Mouse (Mus musculus): ENCODE measurements around the gene Gart.

DNA sequence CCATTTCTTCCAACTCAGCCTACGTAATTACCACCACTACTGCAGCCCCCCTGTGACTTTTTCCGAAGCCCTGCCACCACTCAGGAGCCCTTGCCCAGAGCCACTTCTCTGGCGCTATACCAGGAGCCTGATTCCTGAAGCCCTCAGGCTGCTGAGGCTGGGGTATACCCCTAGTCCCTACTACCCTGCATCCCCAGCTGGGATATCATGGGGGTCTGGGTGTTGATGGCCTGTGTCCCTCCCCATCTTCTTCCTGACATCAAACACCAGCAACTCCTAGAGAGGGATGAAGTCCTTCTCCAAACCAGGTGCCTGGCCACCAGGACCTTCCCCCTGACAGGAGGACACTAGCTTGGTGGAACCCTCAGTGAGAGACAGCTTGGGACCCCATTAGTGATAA is 5.4 kb upstream of the Gart start:
- no peak for TF ChIP-seq CTCF (IDR thresholded peaks at IDR 0.05; ENCODE audit: control insufficient read depth, insufficient read depth, insufficient replicate concordance, low read depth, low read length)
- TF ChIP-seq POLR2A (IDR thresholded peaks at IDR 0.05; ENCODE audit: control insufficient read depth, low read depth, low read length) = no peak

Measured in testis, adult 2 months (tissue).